Mouse (Mus musculus) layer of hippocampus, adult 9-10 months (tissue): ENCODE data around the gene Jsrp1.

Experiments
- DNase-seq: peaks from one replicate; pipeline ENCODE4 v3.0.0; 2022; ENCODE audit warnings: low spot score

Gene Jsrp1

DNA sequence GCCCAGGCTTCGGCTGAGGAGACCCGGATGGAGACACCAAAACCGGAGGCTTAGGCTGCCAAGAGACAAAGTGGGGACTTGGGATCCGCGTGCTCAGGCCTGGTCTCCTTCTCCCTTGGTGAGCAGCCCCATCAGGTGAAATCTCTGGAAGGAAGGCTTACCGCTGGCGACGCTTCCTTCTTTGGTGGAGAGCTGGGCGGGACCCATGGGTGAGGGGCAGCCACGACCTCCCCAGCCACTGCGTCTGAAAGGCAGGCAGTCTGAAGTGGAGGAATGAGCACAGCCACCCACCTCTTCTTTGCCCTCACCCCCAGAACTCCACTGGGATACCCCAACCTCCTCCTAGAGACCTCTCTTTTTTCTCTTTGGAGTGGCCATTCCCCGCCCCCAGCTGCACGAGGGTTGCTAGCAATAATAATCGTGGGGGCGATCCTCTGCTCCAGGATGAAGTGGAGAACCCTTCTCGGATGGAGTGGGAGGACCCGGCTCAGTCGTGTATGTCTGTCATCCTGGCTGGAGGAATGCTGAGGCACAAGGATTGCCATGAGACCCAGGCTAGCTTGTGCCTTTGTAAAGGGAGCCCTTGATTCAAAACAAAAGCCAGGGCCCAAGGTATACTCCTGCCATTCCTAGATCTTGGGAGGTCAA lies 4.2 kb downstream of the Jsrp1 start:
- no peak for DNase-seq

DNA sequence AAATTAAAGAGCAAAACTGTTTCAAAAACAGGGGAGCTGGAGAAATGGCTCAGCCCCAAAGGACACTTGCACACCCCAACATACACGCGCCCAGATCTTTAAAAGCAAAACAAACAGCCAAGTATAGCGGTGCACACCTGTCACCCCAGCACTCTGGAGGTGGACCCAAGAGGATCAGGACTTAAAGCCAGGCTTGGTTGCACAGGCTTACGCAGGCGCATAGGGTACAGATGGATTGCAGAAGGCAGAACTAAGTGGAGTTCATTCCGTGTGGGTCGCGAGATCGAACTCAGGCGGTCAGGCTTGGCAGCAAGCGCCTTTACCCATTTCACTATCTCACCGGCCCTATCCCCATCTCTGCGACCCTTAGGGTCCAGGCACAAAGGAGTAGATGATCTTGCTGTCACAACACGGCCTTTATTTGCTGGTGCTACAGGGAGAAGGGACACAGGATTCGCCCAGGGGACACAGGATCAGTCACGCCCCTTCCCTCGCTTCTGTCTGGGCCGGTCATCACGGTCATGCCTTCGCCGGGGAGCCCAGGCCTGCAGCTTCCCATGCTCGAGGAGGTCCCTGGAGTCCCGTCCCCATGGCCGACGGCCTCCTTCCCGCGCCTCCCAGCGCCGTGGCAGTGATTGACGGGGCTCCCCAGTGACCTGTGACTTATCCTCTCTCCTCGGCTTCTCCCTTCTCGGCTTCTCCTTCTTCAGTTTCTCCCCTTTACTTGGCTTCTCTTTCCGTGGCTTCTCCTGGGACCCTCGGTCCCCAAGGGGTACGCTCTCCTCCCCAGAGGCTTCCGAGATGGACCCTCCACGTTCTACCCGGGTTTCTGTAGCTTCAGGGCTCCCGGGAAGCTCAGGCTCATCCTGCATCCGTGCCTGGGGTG lies 5.0 kb downstream of the Jsrp1 start:
- no peak for DNase-seq

DNA sequence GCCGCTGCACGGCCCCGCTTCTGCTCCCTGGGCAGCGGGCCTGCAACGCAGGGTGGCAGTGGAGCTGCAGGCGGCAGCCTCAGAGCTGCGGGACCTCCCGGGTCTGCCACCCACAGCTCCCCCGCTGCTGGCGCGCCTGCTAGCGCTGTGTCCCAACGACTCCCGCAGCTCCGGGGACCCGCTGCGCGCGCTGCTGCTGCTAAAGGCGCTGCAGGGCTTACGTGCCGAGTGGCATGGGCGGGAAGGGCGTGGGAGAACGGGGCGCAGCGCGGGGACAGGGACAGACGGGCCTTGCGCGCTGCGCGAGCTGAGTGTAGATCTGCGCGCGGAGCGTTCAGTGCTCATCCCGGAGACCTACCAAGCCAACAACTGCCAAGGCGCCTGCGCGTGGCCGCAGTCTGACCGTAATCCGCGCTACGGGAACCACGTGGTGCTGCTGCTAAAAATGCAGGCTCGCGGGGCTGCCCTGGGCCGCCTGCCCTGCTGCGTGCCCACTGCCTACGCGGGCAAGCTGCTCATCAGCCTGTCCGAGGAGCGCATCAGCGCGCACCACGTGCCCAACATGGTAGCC lies 6.2 kb downstream of the Jsrp1 start:
- no peak for DNase-seq

DNA sequence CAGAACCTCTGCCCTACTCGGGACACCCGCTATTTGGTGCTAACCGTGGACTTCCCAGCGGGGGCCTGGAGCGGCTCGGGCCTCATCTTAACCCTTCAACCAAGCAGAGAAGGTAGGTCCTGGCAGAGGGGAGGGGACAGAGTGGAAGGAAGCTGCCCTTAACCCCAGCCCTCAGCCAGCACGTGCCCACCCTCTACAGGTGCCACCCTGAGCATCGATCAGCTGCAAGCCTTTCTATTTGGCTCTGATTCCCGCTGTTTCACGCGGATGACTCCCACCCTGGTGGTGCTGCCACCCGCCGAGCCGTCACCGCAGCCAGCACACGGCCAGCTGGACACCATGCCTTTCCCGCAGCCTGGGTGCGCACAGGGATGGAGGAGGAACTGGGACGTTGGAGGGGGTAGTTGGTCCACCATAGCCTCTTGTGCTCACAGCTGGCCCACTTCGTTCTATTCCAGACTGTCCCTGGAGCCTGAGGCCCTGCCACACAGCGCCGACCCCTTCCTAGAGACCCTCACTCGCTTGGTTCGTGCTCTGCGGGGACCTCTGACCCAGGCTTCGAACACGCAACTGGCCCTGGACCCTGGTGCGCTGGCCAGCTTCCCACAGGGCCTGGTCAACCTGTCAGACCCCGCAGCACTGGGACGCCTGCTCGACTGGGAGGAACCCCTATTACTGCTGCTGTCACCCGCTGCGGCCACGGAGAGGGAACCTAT lies 6.8 kb downstream of the Jsrp1 start:
- DNase-seq = no peak

DNA sequence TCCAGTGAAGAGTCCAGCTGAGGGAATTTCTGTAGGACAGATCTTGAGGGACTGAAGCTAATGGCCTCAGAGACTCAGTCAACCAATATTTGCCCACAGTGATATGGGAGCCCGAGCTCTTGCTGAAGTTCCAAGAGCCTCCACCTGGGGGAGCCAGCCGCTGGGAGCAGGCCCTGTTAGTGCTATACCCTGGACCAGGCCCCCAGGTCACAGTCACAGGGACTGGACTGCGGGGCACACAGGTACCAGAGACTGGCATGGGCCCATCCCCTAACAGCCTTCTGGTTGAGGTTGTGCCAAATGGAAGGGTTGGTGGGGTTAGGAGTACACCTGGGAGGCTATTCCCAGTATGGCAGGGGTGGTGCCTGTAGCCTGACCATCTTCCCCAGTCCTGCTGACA lies 7.4 kb downstream of the Jsrp1 start:
- no peak for DNase-seq

DNA sequence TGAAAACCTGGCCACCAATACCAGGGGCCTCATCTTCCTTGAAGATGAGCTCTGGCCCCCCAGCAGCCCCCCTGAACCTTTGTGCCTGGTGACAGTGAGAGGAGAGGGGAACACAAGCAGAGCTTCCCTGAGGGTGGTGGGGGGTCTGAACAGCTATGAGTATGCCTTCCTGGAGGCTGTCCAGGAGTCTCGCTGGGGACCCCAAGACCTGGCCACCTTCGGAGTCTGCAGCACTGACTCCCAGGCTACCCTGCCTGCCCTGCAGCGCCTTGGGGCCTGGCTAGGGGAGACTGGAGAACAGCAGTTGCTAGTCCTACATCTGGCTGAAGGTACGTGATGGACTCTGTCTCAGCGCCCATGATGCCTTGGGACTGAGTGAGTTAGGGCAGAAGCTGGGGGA lies 8.0 kb downstream of the Jsrp1 start:
- DNase-seq = no peak

DNA sequence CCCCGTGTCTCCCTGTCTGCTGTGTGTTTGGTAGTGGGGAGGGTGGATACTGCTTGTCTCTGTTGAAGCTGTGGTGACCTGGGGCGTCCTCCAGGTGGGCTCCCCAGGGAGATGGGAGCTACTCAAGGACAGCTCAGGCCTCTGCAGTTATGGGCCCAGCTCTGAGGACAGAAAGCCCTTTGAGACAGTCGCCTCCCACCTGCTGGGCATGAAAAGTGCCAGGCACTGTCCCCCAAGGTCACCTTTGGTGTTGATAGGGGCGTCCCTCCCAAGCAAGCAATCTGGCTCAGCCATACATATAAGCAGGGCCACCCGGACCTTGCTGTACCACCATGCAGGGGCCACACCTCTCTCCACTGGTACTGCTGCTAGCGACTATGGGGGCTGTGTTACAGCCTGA lies 8.4 kb downstream of the Jsrp1 start, which contains the start of gene Amh:
Gene Amh, plus strand, starts transcription at position 328 of the 400 bp plus-strand sequence.
- DNase-seq = no peak

DNA sequence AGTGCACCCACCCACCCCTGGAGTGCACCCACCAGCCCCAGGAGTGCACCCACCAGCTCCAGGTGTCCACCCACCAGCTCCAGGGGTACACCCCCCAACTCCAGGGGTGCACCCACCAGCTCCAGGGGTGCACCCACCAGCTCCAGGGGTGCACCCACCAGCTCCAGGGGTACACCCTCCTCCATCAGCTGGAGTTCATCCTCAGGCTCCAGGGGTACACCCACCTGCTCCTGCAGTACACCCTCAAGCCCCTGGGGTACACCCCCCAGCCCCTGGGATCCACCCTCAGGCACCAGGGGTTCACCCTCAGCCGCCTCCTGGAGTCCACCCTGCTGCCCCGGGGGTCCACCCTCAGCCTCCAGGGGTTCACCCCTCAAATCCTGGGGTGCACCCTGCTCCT lies 9.0 kb downstream of the Jsrp1 start:
- DNase-seq = no peak

DNA sequence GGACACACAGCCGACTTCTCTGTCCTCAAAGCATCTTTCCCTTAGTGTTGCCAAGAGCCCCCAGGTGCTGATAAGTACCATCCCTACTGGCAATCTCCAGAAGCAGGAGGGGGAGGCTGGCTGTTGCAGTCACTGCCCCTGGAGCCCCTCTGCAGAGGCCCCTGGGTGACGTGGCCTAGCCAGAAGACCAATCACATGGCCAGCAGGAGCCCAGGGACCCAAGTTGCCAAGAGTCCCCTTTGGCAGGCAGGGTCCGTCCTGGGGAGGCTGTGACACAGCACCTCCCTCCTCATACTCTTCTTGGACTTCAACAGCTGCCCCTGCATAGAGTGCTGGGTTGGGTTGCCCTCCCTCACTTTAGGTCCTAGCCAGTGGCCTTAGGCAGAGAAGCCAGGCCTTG lies 10.3 kb downstream of the Jsrp1 start:
- no peak for DNase-seq

DNA sequence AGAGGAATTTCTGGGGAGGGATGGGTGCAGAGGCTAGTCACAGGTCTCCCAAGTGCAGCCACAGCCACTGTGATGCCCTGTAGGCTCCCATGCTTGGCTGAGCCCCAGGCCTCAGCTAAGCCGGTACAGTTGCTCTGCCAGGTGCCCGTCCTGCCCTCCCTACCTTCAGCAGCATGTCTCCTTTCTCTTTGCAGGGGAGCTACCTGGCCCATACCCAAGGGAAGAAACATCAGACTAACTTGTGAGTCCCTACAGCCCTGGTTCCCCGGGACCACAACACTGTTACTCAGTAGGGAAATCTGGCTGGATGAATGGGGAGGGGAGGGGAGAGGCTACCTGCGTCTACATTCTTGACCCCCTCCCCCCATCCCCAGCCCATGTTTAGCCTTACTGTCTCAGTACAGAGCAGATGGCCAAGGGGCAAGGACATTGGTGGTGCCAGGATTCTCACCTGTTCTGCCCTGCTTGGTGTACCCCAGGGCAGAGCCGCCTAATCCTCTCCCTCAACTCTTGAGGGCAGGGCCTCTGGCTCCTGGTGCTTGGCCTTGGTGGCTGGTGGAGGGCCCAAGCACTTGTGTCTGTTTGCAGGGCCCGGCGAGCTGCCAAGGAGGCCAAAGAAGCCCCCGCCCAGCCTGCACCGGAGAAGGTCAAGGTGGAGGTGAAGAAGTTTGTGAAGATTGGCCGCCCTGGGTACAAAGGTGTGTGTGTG lies 10.9 kb downstream of the Jsrp1 start:
- no peak for DNase-seq

DNA sequence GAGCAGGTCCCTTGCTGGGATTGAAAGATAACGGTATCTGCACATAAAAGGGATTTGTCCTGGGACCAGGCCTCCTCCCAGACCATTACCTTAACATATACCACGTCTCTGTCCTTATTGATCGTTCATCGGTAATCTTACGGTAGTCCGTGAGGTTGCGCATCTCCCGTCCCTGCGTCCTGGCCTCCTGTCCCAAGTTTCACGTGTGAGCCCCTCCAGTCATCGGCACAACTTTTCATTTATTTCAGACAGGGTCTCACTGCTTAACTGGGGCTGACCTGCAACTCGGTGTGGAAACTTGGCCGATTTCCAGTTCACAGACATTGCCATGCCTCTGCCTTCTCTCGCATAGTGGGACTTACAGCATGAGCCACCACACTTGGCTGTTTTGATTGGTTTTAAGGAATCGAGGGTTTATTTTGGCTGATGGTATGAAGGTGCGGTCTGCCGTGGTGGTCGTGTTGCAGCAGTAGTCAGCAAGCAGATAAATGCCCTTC lies 14.2 kb downstream of the Jsrp1 start:
- no peak for DNase-seq

DNA sequence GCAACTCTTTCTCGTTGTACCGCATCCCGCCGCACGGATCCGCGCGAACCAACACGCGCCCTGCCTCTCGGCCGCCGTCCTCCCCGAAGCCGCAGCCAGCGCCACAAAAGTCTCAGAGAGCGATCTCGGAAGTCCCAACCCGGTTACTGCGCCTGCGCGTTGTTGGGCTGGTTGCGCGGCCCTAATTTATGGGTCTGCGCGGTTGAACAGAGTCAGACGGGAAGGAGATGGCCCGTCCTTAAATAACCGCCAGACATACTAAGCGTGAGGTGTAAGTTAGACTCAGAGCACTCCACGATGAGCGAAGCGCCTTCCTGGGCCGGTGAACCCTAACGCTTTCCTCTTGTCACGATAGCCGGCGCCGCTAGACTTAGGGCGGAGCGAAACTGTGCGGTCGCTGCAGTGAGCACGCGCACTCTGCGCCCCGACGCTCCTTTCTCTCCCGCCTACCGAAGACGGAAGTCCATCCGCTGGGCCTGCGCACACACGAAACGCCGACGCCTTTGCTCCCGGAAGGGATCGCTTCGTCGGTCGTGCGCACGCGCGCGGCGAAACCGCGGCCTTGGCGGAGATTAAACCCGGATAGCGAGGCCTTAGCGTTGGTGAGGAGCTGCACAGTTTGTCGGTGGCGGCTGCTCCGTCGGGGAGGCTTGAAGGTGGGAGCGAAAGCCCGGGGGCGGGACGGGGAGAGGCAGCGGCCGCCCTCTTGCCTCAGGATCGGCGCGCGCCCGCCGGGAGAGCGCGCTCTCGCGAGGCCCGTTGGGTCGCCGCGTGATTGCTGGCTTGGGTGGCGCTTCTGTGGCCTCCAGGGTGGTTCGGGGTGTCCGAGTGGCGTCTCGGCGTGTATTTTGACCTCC lies 14.9 kb downstream of the Jsrp1 start, which contains the start of the genes Sf3a2 and Plekhj1:
Gene Sf3a2, plus strand, starts transcription at position 49 of the 857 bp plus-strand sequence.
Gene Plekhj1, minus strand, starts transcription at position 477 of the 857 bp plus-strand sequence.
- peak; percentile 97 for DNase-seq

DNA sequence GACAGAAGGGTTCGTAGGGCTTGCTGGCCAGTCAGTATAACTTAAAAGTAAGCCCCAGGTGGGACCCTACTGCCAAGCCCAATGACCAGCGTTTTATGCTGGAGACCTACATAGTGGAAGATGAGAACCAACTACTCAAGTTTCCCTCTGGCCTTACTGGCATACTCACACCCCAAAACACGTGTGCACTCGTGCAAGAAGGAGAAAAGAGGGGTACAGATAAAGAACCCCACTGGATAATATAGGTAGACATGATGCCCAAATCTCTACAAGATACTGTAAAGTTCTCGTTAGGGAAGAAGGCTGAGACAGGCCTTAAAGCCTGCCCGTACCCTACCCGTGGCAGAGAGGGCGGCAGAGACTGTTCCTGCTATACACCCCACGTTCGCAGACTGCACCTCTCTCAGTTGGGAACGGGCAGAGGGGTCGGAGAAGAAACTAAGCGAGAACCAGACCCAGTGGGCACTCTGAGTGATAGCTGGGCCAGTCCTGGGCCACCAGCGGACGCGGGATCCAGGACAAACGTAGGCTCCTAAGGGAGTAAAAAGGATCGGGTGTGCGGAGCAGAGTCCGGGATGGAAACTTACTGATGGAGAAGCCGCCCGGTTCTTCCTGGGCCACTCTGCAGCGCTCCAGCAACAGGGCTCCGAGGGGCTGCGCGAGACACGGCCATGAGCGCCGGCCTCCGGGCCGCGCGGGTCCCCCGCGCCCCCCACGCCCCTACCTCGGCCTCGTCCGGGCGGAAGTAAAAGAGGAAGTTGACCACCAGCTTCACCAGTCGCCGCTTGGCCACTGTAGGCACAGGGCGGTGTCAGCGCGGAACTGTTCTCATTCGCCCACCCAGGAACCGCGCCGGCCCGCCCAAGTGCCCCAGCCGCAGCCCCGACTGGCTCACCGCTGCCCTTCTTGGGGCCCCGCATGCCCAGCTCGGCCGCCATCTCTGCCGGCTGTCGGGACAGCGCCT lies 15.8 kb downstream of the Jsrp1 start:
- DNase-seq = no peak

DNA sequence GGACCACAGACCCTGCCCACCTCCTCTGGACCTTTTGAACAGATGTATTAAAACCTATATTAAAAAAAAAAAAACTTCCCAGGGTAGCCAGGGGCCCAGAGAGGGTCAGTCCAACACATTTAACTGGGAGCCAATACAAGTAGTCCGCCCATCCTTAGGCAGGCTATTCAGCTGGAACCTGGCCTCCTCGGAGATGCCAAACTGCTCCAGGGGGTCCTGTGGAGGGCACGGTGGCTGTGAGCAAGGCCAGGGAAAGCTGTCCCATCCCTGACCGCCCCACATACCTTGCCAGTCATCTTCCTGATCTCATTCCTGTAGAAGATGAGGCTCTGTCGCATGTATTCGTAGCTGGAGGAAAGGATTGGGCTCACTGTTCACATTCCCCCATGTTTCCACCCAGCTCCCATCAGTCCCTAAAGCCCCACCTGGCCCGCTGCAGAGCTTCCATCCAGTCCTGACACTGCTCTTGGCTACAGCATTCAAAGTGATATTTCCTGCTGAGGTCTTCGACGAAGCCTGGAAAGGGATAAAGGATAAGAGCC lies 16.9 kb downstream of the Jsrp1 start:
- DNase-seq = no peak

DNA sequence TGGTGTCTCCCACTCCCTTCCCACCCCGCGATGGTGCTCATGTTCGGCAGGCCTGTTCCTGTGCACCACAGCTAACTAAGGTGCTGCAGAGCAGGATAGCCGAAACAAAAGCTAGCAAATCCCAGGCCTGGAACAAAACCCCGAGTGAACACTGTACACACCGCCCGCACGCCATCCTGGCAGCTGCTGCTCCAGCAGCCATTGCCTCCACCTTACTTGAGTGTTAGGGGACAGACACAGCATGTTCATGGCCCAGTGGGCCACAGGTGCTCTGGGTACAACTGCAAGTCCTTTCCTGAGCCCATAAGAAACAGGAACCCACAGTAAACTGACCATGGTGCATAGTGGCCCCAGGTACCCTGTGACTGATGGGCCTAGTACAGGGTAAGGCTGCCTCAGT lies 18.5 kb downstream of the Jsrp1 start:
- no peak for DNase-seq

DNA sequence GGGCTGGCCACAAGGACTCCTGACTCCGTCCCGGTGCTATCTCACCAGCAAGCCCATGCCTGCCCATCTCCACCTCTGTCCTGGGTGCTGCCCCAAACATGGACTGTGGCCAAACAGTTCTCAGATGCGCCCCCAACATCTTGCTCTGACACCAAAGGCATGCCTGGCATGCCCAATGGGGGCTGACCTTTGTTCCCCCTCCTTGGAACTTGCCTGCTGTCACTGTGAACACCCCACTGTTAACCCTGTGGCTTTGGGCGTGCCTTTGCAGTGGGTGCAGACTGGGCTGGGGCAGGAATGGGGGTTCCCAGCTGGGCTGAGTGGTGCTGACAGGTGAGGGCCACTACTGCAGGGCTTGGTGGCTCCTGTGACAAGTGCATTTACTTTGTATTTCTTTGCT lies 19.5 kb downstream of the Jsrp1 start:
- no peak for DNase-seq

DNA sequence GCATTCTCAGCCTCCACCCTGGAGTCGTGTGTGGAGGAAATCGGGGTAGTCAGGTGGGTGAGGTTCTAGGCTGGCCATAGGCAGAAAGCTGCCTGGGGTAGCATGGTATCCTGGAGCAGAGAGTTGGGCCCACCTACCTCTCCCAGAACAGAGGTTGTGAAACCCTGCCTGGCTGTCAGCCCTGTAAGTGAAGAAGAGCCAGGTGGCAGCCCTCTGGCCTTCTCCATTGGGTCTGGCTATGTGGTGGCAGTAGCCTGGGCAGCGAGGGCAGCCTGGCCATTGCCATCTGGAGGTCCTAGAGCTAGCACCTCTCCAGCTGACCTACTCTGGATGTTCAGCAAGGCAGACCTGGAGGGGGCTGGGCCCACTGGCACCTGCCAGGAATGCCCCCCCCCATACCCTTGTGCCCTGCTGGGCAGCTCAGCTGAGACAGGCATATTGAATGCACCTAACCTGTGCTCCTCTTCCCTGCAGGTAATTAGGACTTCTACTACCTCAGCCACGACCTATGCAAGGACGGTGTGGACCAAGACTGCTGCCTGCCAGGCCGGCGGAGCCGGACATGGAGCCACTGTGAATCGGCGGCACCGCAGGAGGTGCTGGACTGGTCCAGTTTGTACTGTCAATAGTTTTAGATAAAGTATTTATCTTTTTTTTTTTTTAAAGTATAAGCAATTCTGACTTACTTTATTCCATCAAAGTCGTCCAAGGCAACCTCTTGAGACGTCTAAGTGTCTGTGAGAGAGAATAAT lies 20.1 kb downstream of the Jsrp1 start:
- no peak for DNase-seq
